Mouse (Mus musculus) MEL (cell line): Measurements from ENCODE around the gene Prss48.

ENCODE experiments used
- CHD1 ChIP-seq: IDR thresholded peaks from 2 replicates; pipeline ENCODE4 v1.6.1; 2012; ENCODE audit warnings: low read depth, mild to moderate bottlenecking, inconsistent platforms, low read length, improper control_type of control experiment
- CTCF ChIP-seq, 3 experiments: IDR thresholded peaks in 2 of 3; conservative IDR thresholded peaks in 1 of 3; 2 replicates each; pipeline ENCODE4 v1.5.1; 2011 to 2012; ENCODE audit warnings: low read length in 3 of 3, low read depth in 2 of 3, mild to moderate bottlenecking in 2 of 3, improper control_type of control experiment in 1 of 3, inconsistent platforms in 1 of 3, mixed read lengths in 1 of 3, moderate library complexity in 1 of 3; ENCODE audit not compliant: control insufficient read depth in 1 of 3, insufficient read depth in 1 of 3, poor library complexity in 1 of 3, severe bottlenecking in 1 of 3
- ELF1 ChIP-seq: IDR thresholded peaks from 2 replicates; pipeline ENCODE4 v1.6.1; 2014; ENCODE audit warnings: low read depth, mild to moderate bottlenecking, inconsistent platforms, low read length, improper control_type of control experiment, moderate library complexity
- EP300 ChIP-seq, 2 experiments: IDR thresholded peaks; 2 replicates each; pipeline ENCODE4 v1.6.1; 2011; ENCODE audit warnings: improper control_type of control experiment in 2 of 2, low read length in 2 of 2, low read depth in 1 of 2, mild to moderate bottlenecking in 1 of 2
- HCFC1 ChIP-seq: IDR thresholded peaks from 2 replicates; pipeline ENCODE4 v1.6.1; 2012; ENCODE audit warnings: low read depth, mild to moderate bottlenecking, inconsistent platforms, low read length, improper control_type of control experiment, moderate library complexity
- KAT2A ChIP-seq: conservative IDR thresholded peaks from 2 replicates; pipeline ENCODE4 v1.6.1; 2012; ENCODE audit warnings: low read depth, low read length, improper control_type of control experiment, inconsistent platforms
- MAX ChIP-seq: IDR thresholded peaks from 2 replicates; pipeline ENCODE4 v1.6.1; 2011; ENCODE audit warnings: low read length, improper control_type of control experiment
- POLR2A ChIP-seq, 2 experiments: IDR thresholded peaks; 2 replicates each; pipeline ENCODE4 v1.6.1; 2011 to 2012; ENCODE audit warnings: low read length in 2 of 2, mild to moderate bottlenecking in 2 of 2, control low read depth in 1 of 2, improper control_type of control experiment in 1 of 2, low read depth in 1 of 2, moderate library complexity in 1 of 2; ENCODE audit not compliant: control insufficient read depth in 1 of 2, insufficient read depth in 1 of 2, poor library complexity in 1 of 2
- RCOR1 ChIP-seq: IDR thresholded peaks from 2 replicates; pipeline ENCODE4 v1.6.1; 2012; ENCODE audit warnings: low read depth, mild to moderate bottlenecking, inconsistent platforms, low read length, improper control_type of control experiment
- SIN3A ChIP-seq: IDR thresholded peaks from 2 replicates; pipeline ENCODE4 v1.6.1; 2012; ENCODE audit warnings: low read length, improper control_type of control experiment, inconsistent platforms
- TAL1 ChIP-seq: IDR thresholded peaks from 2 replicates; pipeline ENCODE4 v1.6.1; 2012; ENCODE audit warnings: mild to moderate bottlenecking, inconsistent platforms, low read length, moderate library complexity, mixed read lengths
- TCF12 ChIP-seq: IDR thresholded peaks from 2 replicates; pipeline ENCODE4 v1.6.1; 2014; ENCODE audit warnings: low read depth, mild to moderate bottlenecking, inconsistent platforms, low read length, improper control_type of control experiment, moderate library complexity
- USF1 ChIP-seq: IDR thresholded peaks from 2 replicates; pipeline ENCODE4 v1.6.1; 2014; ENCODE audit warnings: low read depth, mild to moderate bottlenecking, inconsistent platforms, low read length, improper control_type of control experiment, moderate library complexity
- ZKSCAN1 ChIP-seq: IDR thresholded peaks from 2 replicates; pipeline ENCODE4 v1.6.1; 2012; ENCODE audit warnings: low read depth, mild to moderate bottlenecking, inconsistent platforms, low read length, improper control_type of control experiment, moderate library complexity

- TF ChIP-seq POLR2A (IDR thresholded peaks at IDR 0.05; ENCODE audit: control insufficient read depth in 1 of 2, insufficient read depth in 1 of 2, low read depth in 1 of 2, low read length in 2 of 2, poor library complexity in 1 of 2) (no peak), CTCF (IDR thresholded peaks at IDR 0.05 in 2 of 3, conservative IDR thresholded peaks at IDR 0.05 in 1 of 3; ENCODE audit: control insufficient read depth in 1 of 3, insufficient read depth in 1 of 3, low read depth in 2 of 3, low read length in 3 of 3, poor library complexity in 1 of 3, severe bottlenecking in 1 of 3) (no peak), HCFC1 (no peak), EP300 (IDR thresholded peaks at IDR 0.05; ENCODE audit: low read depth in 1 of 2, low read length in 2 of 2) (no peak), ELF1 (no peak), KAT2A (no peak), TAL1 (no peak), USF1 (no peak), CHD1 (no peak), MAX (no peak), RCOR1 (no peak), TCF12 (no peak), SIN3A (no peak), ZKSCAN1 (no peak)
These were observed 38.3 kb upstream of the Prss48 start for GRCm38 (mm10) chr3:86040286-86041201.
